Mouse (Mus musculus) forebrain, embryonic 10.5 days (tissue): ENCODE results near the gene Gm20716. TPM values are rescaled to one million over a fixed set of nuclear protein-coding genes. Genes with fewer than 3 reads are reported as not detected.
"Not testable (repeated sequence)": the region's sequence is repeated elsewhere in the genome, so short reads cannot be mapped to it uniquely, and the experiment has no call there.

Experiments used
- DNase-seq: peaks from one replicate; pipeline ENCODE4 v3.0.0-alpha.2; 2017; ENCODE audit warnings: low spot score; ENCODE audit errors: extremely low spot score
- H3K27ac ChIP-seq: fragments of 300-500 bp; sonication (generic); 2 replicates; pipeline ENCODE4 v1.5.1; 2016; ENCODE audit warnings: mild to moderate bottlenecking
- H3K27me3 ChIP-seq: fragments of 300-500 bp; sonication (generic); 2 replicates; pipeline ENCODE4 v1.6.1; 2016; ENCODE audit warnings: mild to moderate bottlenecking; ENCODE audit not compliant: poor library complexity, severe bottlenecking
- H3K36me3 ChIP-seq: fragments of 300-500 bp; sonication (generic); replicated peaks from 2 replicates; pipeline ENCODE4 v1.6.1; 2016; ENCODE audit warnings: mild to moderate bottlenecking, moderate library complexity
- H3K4me1 ChIP-seq: fragments of 300-500 bp; sonication (generic); 2 replicates; pipeline ENCODE4 v1.6.1; 2016
- H3K4me3 ChIP-seq: fragments of 300-500 bp; sonication (generic); 2 replicates; pipeline ENCODE4 v1.5.1; 2016; ENCODE audit warnings: mild to moderate bottlenecking, moderate library complexity
- H3K9me3 ChIP-seq: fragments of 300-500 bp; sonication (generic); 2 replicates; pipeline ENCODE4 v1.6.1; 2016; ENCODE audit warnings: mild to moderate bottlenecking, moderate library complexity
- WGBS: fragments of 180-500 bp; shearing (Covaris S2); methylation state at CpG from one replicate; pipeline ENCODE4 v1.1.7; 2016; 5-methylcytosine and 5-hydroxymethylcytosine counted together
- polyA plus RNA-seq: library from polyadenylated mRNA; unstranded; fragments of >200 nt; fragmentation: Nextera tagmentation; extraction: Ambion mirVana; gene quantifications from 2 replicates; pipeline ENCODE4 v1.2.1, GENCODE M21; 2016

Gm20716 gene
- polyA plus RNA-seq, 1 experiment from 2014 or later, result 20.7 TPM

DNA sequence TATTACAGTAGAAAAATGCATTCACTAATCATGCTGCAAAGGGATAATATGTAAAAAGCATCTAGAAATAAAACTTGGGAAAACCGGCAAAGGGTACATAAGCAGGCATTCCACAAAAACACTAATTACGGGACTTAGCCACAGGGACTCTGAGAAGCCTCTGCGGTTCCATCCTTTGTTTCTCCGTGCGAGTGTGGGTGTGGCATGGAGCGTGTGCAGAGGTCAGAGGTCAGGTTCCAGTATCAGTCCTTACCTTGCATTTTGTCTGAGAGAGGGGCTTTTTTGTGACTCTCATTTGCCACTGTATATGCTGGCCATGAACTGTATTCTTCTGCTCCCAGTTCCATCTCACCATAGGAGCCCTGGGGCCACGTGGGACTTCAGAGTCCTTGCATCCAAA is 54.2 kb downstream of the Gm20716 start:
- 41% methylated on average over 7 of the region's 7 CpGs for WGBS
- H3K4me1 ChIP-seq, result peaks cover 6% of the 10 kb centered on the region; the same call in 1 of the 2 replicates
- no peaks in the 10 kb centered on the region for H3K27me3 ChIP-seq
- H3K9me3 ChIP-seq, result no peaks in the 10 kb centered on the region
- no peak for DNase-seq
- no peak overlapping the region for H3K4me3 ChIP-seq
- H3K36me3 ChIP-seq, result peaks cover 47% of the 10 kb centered on the region
- no peak overlapping the region for H3K27ac ChIP-seq

DNA sequence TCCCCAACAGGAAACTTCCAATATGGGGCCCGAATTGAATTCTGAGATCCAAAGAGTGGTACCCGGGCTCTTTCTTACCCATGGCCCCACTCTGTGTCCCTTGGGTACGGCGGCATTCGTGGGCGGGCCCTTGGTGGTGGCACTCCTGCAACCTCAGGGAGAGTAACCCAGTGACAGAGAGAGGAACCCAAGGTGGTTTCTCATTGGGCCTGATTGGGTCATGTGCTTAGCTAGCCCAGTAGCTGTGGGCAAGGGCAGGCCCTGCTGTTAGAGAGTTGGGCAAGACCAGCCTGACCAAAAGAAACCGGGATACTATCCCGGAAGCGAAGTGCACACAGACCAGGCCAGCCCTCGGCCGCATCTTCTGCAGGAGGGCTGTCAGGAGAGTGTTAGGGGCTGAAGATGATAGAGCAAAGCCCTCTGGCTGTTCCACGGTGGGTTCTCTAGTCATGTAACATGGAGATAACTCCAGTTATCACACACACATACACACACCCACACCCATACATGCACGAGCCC is 59.9 kb downstream of the Gm20716 start:
- 10% methylated on average over 13 of the region's 13 CpGs for WGBS
- DNase-seq, result no peak
- Histone ChIP-seq H3K36me3 (peaks cover 18% of the 10 kb centered on the region), H3K27me3 (no peaks in the 10 kb centered on the region), H3K4me1 (peaks cover 42% of the 10 kb centered on the region), H3K9me3 (no peaks in the 10 kb centered on the region), H3K27ac (peak overlapping the region; percentile 84), H3K4me3 (peak overlapping the region; percentile 33)

DNA sequence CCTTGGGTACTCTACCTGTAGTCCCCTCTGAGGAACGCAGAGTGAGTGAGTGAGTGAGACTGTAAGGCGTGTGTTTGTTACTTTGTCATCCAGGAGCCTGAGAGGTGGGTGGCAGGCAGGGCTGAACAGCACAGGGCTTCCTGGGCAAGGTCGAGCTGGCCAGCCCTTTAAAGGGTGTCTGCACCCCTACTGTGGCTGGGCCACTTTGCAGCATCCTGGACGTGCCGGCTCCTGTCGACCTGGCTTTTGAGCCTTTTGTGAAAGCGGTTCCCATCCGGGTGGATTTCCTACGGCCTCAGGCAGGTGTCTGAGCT is 60.4 kb downstream of the Gm20716 start:
- Histone ChIP-seq H3K4me3 (peak overlapping the region; percentile 33), H3K27ac (peak overlapping the region; percentile 84)
- no peak for DNase-seq

DNA sequence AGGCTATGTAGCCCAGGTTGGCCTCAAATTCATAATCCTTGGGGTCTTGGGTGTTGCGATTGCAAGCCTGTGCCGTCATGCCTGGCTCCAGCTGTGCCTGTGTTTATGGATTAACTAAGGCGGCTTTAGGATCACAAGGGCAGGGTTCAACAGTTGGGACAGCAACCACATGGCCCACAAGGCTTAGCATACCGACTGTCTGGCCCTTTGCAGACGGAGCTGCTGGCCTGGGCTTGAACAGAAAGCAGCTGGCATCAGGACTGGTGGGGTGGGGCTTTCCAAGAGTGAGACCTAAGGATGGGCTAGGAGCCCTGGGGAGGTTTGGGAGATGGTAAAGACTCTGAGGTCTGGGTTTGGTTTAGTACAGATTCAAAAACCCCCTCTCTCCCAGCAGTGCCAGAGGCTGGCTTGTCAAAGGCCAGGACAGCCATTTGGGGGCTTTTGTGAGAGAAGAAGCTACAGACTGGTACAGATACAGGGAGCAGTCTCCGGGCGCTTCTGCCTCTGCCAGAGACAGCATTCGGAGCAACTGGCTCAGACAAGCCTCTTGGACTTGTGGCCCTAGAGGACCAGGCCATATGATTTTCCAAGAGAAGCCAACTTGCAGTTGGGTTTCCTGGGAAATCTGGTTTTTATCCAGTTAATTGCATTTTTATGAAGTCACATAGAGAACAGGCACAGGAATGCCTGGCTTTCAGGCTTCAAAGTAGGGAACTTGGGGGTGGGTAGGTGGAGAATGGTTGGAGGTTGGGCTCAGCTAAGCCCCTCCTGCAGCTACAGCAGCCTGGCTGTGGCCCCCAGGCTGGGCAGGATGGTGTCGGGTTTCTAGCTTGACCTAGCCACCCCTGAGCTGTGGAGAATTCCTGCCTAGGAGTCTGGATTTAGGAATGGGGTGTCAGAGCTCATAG is 61.0 kb downstream of the Gm20716 start:
- peak overlapping the region; percentile 84 for H3K27ac ChIP-seq
- H3K27me3 ChIP-seq, result no peaks in the 10 kb centered on the region
- H3K36me3 ChIP-seq, result peaks cover 8% of the 10 kb centered on the region; the same call in 1 of the 2 replicates
- 26% methylated on average over 9 of the region's 9 CpGs for WGBS
- H3K4me1 ChIP-seq, result peaks cover 42% of the 10 kb centered on the region
- H3K9me3 ChIP-seq, result no peaks in the 10 kb centered on the region
- DNase-seq, result peak; percentile 64
- H3K4me3 ChIP-seq, result peak overlapping the region; percentile 33

More for the DNA sequence above, 60.4 kb downstream of the Gm20716 start:
- peaks cover 42% of the 10 kb centered on the region for H3K4me1 ChIP-seq
- no peaks in the 10 kb centered on the region for H3K27me3 ChIP-seq
- 2% methylated on average over 9 of the region's 9 CpGs for WGBS
- peaks cover 13% of the 10 kb centered on the region for H3K36me3 ChIP-seq
- no peaks in the 10 kb centered on the region for H3K9me3 ChIP-seq

DNA sequence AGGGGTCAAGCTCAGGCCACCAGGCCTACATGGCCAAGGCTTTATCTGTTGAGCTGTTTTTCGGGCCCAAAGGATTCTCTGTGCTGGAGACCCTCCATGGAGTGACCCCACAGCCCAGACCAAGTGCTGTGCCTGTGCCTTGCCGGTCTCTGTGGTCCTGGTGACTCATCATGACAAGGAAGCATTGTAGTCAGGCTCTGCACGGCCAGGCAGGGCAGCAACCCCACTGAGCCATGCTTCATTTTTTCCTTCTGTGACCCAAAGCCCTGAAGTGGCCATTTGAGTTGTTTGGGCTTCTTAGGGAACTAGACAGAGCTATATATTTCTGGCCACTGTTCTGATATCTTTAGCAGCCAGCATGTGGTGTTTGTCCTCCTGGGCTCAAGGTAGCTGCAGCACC is 62.4 kb downstream of the Gm20716 start:
- H3K27me3 ChIP-seq, result peaks cover 5% of the 10 kb centered on the region; the same call in 1 of the 2 replicates
- no peaks in the 10 kb centered on the region for H3K9me3 ChIP-seq
- peak overlapping the region; percentile 56; the same call in 1 of the 2 replicates for H3K27ac ChIP-seq
- DNase-seq, result no peak
- H3K4me1 ChIP-seq, result peaks cover 42% of the 10 kb centered on the region
- WGBS, result 53% methylated on average over 3 of the region's 3 CpGs
- H3K4me3 ChIP-seq, result no peak overlapping the region
- no peaks in the 10 kb centered on the region; the same call in 1 of the 2 replicates for H3K36me3 ChIP-seq

DNA sequence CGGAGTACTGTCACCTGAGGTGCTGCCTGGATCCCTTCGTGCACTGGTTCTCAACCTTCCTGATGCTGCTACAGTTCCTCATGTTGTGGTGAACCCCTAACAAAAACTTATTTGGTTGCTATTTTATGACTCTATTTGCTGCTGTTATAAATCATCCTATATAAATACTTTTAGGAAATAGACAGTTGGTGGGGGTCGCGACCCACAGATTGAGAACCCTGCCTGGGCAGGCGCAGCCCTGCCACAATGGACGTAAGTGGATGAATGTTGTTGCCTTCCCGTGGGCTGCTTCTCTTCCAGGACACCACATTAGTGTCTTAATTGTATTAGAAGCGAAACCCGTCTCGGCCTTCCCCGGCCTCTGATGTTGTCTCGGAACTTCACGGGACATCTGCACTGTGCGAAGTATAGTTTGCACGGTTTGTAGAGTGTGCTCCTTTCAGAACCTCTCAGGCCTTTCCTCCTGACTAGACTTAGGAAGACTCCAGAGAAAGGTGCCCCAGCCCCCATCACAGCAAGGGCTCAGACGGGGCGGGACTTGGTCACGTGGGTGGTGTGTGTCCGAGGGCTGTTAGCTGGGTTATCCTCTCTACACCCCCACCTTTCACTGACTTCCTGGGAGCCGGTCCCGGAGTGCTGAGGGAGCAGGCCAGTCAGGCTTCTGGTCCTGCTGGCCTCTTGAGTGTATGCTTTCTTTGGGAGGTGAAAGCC is 63.3 kb downstream of the Gm20716 start:
- DNase-seq, result no peak
- 47% methylated on average over 21 of the region's 21 CpGs for WGBS
- Histone ChIP-seq H3K27ac (0 out of 2 replicates have a peak overlapping the region, but pooled peaks have one; percentile 37), H3K9me3 (no peaks in the 10 kb centered on the region), H3K4me1 (peaks cover 48% of the 10 kb centered on the region), H3K27me3 (peaks cover 12% of the 10 kb centered on the region), H3K36me3 (no peaks in the 10 kb centered on the region), H3K4me3 (no peak overlapping the region)

DNA sequence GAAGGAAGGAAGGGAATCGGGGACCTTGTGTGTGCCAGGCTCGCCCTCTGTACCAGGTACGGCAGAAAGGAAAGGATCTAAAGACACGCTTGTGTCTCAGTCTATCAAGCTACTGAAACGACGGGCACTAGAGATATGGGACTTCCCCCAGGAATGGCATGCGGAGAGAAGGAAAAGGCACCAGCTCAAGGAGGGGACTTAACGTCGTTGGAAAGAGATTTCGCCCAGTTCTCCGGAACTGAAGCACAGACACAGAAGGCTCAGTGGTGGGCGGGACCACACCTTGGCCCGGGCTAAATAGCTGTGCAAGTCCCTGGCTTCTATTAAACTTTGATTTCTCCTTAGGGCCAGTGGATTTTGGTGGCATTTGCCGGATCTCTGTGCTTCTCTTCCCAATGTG is 68.2 kb downstream of the Gm20716 start:
- peaks cover 60% of the 10 kb centered on the region for H3K27me3 ChIP-seq
- H3K36me3 ChIP-seq, result no peaks in the 10 kb centered on the region
- peaks cover 41% of the 10 kb centered on the region for H3K4me1 ChIP-seq
- no peak for DNase-seq
- peak overlapping the region; percentile 44 for H3K4me3 ChIP-seq
- H3K9me3 ChIP-seq, result no peaks in the 10 kb centered on the region
- WGBS, result 9% methylated on average over 14 of the region's 14 CpGs
- H3K27ac ChIP-seq, result peak overlapping the region; percentile 80

DNA sequence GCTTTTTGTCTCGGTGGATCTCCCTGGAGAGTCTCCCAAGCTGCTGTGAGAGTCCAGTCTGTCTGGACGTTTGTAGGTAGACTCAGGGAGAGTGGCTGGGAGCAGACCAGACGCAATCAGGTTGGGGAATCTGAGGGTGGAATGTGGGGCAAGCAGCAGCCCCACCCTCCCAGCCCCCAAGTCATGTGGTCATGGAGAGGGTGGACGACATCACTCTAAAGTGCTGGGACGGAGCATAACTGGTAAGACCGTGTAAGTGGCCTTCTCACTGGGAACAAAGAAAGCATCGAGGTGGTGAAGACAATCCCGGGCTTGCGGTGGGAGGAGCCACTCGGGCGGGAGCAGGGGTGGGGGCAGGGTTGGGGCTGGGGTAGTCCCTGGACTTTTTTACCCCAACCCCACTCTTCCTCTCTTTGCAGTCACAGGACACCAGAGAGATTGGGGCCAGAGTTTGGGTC is 68.6 kb downstream of the Gm20716 start:
- H3K27me3 ChIP-seq, result peaks cover 63% of the 10 kb centered on the region

DNA sequence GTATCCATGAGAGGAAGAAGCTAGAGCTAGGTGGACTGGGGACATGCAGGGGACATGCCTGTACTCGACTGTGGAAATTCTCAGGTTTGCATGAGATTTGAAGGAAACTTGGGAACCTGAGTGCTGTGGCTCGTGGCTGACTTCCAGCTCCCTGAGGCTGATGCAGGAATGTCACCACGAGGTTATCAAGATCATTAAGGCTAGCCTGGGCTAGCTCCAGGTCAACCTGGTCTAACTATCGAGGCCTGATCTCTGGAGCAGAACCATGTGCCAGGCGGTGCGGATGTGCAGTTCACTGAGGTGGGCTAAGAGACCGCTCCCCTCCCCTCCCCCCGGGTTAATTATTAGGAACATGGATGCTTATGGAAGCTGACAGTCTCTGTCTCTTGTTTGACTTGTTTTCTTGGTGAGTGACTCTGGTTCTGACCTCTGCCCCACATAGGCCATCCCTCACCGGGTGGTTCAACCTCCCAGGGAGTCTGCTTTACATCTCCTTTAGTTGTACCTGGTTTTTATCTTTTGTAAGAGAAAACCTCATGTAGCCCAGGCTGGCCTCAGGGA is 69.7 kb downstream of the Gm20716 start:
- Histone ChIP-seq H3K4me1 (peaks cover 44% of the 10 kb centered on the region), H3K36me3 (no peaks in the 10 kb centered on the region), H3K27ac (no peak overlapping the region), H3K9me3 (no peaks in the 10 kb centered on the region), H3K4me3 (no peak overlapping the region), H3K27me3 (peaks cover 73% of the 10 kb centered on the region)
- DNase-seq, result no peak
- WGBS, result 78% methylated on average over 9 of the region's 9 CpGs

More for the DNA sequence above, 68.6 kb downstream of the Gm20716 start:
- no peaks in the 10 kb centered on the region for H3K36me3 ChIP-seq
- H3K27ac ChIP-seq, result peak overlapping the region; percentile 80
- peak overlapping the region; percentile 44 for H3K4me3 ChIP-seq
- WGBS, result 4% methylated on average over 11 of the region's 11 CpGs
- DNase-seq, result no peak
- no peaks in the 10 kb centered on the region for H3K9me3 ChIP-seq
- H3K4me1 ChIP-seq, result peaks cover 37% of the 10 kb centered on the region

DNA sequence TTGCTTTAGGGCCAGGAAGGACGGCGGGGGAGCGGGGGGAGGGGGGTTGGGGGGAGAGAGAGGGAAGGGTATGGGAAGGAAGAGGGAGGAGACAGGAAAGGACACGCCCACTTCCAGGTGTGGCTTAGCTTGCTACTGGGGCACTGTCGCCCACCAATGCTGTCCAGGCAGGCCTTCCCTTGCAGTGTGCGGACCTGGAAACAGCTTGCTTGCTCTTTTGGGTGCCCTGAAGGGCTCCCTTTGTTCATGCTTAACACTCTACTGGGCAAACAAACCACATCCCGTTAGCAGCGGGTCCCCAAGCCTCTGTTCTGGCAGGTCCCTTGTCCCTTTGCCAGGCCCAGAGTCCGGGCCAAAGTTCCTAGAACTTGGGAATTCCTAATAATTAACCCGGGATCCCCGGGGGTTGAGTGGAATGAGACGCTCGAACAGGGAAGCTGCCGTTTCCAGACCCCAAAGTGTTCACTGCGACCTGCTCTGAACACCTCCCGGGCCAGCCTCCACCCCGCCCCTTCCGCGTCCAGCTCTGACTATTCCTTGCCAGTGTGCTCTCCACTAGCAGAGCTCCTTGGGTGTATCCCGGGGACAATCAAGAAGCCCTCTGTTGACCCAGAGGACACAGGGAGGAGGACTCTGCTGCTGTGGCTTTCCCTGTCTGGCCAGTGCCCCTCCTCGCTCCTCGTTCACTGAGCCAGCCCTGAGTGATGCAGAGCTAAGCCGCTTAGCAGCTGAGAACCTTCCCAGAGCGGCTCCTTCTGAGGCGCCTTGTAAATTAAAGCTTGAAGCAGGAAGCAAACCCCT is 71.1 kb downstream of the Gm20716 start:
- Histone ChIP-seq H3K27me3 (peaks cover 75% of the 10 kb centered on the region), H3K4me3 (peak overlapping the region; percentile 45), H3K4me1 (peaks cover 57% of the 10 kb centered on the region), H3K9me3 (no peaks in the 10 kb centered on the region), H3K36me3 (no peaks in the 10 kb centered on the region), H3K27ac (peak overlapping the region; percentile 81)
- DNase-seq, result peak; percentile 61
- 2% methylated on average over 25 of the region's 25 CpGs for WGBS

DNA sequence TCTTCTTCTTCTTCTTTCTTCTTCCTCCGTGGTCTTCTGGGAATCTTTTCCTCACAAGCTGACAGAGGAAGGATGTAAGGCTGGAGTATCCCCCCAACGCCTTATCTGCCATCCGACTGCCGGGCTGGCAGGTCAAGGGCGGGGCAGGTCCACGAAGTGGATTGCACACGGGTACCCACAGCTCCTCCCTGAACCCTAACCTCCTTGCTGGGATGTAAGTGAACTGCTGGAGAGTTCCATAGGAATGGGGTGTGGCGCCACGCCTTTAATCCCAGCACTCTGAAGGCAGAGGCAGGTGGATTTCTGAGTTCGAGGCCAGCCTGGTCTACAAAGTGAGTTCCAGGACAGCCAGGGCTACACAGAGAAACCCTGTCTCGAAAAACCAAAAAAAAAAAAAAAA is 72.2 kb downstream of the Gm20716 start:
- H3K4me1 ChIP-seq, result peaks cover 69% of the 10 kb centered on the region
- 48% methylated on average over 9 of the region's 11 CpGs for WGBS
- not testable (repeated sequence) for DNase-seq, H3K9me3 ChIP-seq, H3K4me3 ChIP-seq, H3K36me3 ChIP-seq, H3K27ac ChIP-seq
- H3K27me3 ChIP-seq, result peaks cover 70% of the 10 kb centered on the region

DNA sequence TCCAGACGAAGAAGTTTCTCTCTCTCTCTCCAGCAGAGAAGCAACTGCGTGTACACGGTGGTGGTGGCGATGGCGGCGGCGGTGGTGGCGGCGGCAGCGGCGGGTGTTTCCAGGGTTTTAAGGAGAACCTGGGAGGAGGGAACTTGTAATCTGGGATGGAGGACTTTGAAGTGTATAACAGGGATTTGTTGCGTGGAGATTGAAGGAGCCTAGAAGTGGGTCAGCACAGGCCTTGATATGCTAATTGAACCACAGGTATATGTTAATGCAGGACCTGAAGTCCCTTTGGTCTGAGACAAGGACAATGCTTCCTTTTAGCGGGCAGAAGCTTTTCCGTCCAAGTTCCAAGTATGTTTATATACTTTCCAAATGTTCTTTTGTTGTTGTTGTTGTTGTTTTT is 73.8 kb downstream of the Gm20716 start:
- Histone ChIP-seq H3K36me3 (no peaks in the 10 kb centered on the region), H3K9me3 (no peaks in the 10 kb centered on the region), H3K4me1 (peaks cover 67% of the 10 kb centered on the region), H3K27ac (no peak overlapping the region), H3K27me3 (peaks cover 57% of the 10 kb centered on the region), H3K4me3 (no peak overlapping the region)
- WGBS, result 28% methylated on average over 14 of the region's 14 CpGs
- no peak for DNase-seq
